16 mouse cellular contexts compared by ENCODE assay signal in the genomic region with DNA sequence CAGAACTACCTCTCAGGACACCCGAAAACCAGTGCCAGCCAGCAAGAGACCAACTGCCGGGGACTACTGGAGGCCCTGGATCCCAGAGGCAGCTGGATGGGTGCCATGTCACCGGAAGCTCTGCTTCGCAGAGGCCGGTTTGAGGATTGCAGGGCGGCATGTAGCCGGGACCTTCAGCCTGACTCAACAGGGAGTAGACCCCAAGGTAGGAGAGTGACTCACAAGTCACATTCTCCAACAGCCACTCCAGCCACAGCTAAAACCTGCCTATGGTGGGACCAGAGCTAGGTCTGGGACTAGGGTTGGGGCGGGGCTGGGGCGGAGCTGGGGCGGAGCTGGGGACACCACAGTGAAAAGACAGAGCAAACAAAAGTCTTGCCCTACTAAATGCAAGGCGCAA. TPM values are rescaled to one million over a fixed set of nuclear protein-coding genes. Genes with fewer than 3 reads are reported as not detected.
DNase-seq lines count a peak whose midpoint lies in the region; ATAC-seq lines count a peak whose summit lies in the region.
"Had no signal": no experiment of that assay in that cellular context is flagged by ENCODE, and none has a peak within 500 bp of the region (broad histone marks: within the 10 kb centered on the region; RNA-seq: fewer than 3 reads in every experiment).

No protein-coding gene starts in this region.

- 40% methylated on average over 11 of the region's 11 CpGs for WGBS in stomach, embryonic 16.5 days

- no peaks in the 10 kb centered on the region; the same call in 1 of the 2 replicates for H3K27me3 ChIP-seq in stomach, embryonic 16.5 days (ENCODE audit: control insufficient read depth, insufficient read depth, low read length)
- H3K27me3 ChIP-seq: neural tube, embryonic 12.5 days had no signal

- peak; percentile 73; the same call in 1 of the 2 replicates for ATAC-seq in stomach, embryonic 16.5 days (ENCODE audit: insufficient read depth, low FRiP score)

- H3K9ac ChIP-seq in stomach, embryonic 16.5 days (ENCODE audit: low read length), result no peak overlapping the region
- H3K9ac ChIP-seq: heart, embryonic 13.5 days; midbrain, embryonic 12.5 days; neural tube, embryonic 12.5 days had no signal

- H3K4me1 ChIP-seq in stomach, embryonic 16.5 days (ENCODE audit: control insufficient read depth, insufficient read depth, low read length), result no peaks in the 10 kb centered on the region
- H3K4me1 ChIP-seq: heart, embryonic 13.5 days had no signal

- H3K9me3 ChIP-seq in stomach, embryonic 16.5 days (replicated peaks; ENCODE audit: control insufficient read depth, low read length), result no peaks in the 10 kb centered on the region
- H3K9me3 ChIP-seq: heart, embryonic 13.5 days; midbrain, embryonic 12.5 days; neural tube, embryonic 12.5 days had no signal

- H3K36me3 ChIP-seq in stomach, embryonic 16.5 days (ENCODE audit: control insufficient read depth, insufficient read depth, low read length), result no peaks in the 10 kb centered on the region
- H3K36me3 ChIP-seq: heart, embryonic 13.5 days; midbrain, embryonic 12.5 days; neural tube, embryonic 12.5 days had no signal

- no peak overlapping the region for H3K27ac ChIP-seq in stomach, embryonic 16.5 days (ENCODE audit: low read length)
- H3K27ac ChIP-seq: heart, embryonic 13.5 days; midbrain, embryonic 12.5 days; neural tube, embryonic 12.5 days had no signal

- H3K4me3 ChIP-seq in stomach, embryonic 16.5 days (replicated peaks; ENCODE audit: low read length), result no peak overlapping the region
- H3K4me3 ChIP-seq: heart, embryonic 13.5 days; midbrain, embryonic 12.5 days; neural tube, embryonic 12.5 days had no signal

- DNase-seq in adrenal gland, postnatal 14 days, result peak; percentile 72
- DNase-seq in adrenal gland, postnatal 4 days (ENCODE audit: low spot score in 2 of 2), result no peak
- peak; percentile 16 to 27 for DNase-seq in kidney, postnatal 4 days
- no peak for DNase-seq in kidney, postnatal 14 days
- peak; percentile 39 for DNase-seq in right cerebral cortex, postnatal 14 days
- DNase-seq in right cerebral cortex, adult 18-20 months, result no peak
- no peak for DNase-seq in cerebellum, adult 18-20 months
- DNase-seq: gastrocnemius, postnatal 25 days; kidney, adult 8-10 months; thymus, adult 18-20 months had no signal

- H3K4me2 ChIP-seq in stomach, embryonic 16.5 days (ENCODE audit: low read depth, low read length), result no peak overlapping the region
- H3K4me2 ChIP-seq: heart, embryonic 13.5 days; midbrain, embryonic 12.5 days; neural tube, embryonic 12.5 days had no signal

RNA-seq across cellular contexts. Expression of a gene that starts 2.1 kb away (rescaled TPM):
- total RNA-seq in adrenal gland, postnatal 14 days (2021), result 0.15 and 0.19 TPM in 2 replicates
- under 1 TPM; 0.31 to 0.62 TPM for total RNA-seq in adrenal gland, postnatal 4 days (2021)
- polyA plus RNA-seq in stomach, embryonic 16.5 days (2015; fragmentation: Nextera tagmentation; extraction: Ambion mirVana), result 0.04 and 0.09 TPM in 2 replicates
- total RNA-seq: gastrocnemius, postnatal 25 days had no signal
- polyA plus RNA-seq: liver, embryonic 16.5 days had no signal

RNA-seq across cellular contexts. Expression of a gene that starts 30.0 kb away (rescaled TPM):
- 0.68 and 1.6 TPM in 2 replicates for total RNA-seq in adrenal gland, postnatal 14 days (2021)
- under 1 TPM; 0.65 to 0.76 TPM for total RNA-seq in adrenal gland, postnatal 4 days (2021)
- polyA plus RNA-seq in stomach, embryonic 16.5 days (2015; fragmentation: Nextera tagmentation; extraction: Ambion mirVana), result 0.20 and 0.30 TPM in 2 replicates
- polyA plus RNA-seq: limb, embryonic 11.5 days had no signal

RNA-seq across cellular contexts. Expression of a gene that starts 59.5 kb away (rescaled TPM):
- total RNA-seq in adrenal gland, postnatal 14 days (2021), result 51.9 and 52.6 TPM in 2 replicates
- 10 to 100 TPM; 35.7 to 41.1 TPM for total RNA-seq in adrenal gland, postnatal 4 days (2021)
- 29.5 and 34.1 TPM in 2 replicates for polyA plus RNA-seq in stomach, embryonic 16.5 days (2015; fragmentation: Nextera tagmentation; extraction: Ambion mirVana)

Comparison
In these comparisons a context has a peak if more than half of its experiments do, and no peak if none do; other contexts are left out.
1. DNase-seq: peak in adrenal gland, postnatal 14 days (single experiment), kidney, postnatal 4 days (2 of 2) and right cerebral cortex, postnatal 14 days (single experiment); none in adrenal gland, postnatal 4 days (0 of 2), kidney, postnatal 14 days (single experiment), right cerebral cortex, adult 18-20 months (single experiment) and cerebellum, adult 18-20 months (0 of 2).